Mouse (Mus musculus) heart, postnatal 14 days (tissue): ENCODE data around the gene Smdt1. TPM values are rescaled to one million over a fixed set of nuclear protein-coding genes. Genes with fewer than 3 reads are reported as not detected.

ENCODE experiments used
- microRNA-seq, 2 experiments: library from miRNA; unstranded; fragments of <30 nt; microRNA quantifications; one replicate each; pipeline ENCODE4 v1.2.0; 2021 to 2022
- total RNA-seq, 2 experiments: library from RNA; stranded (reverse); gene quantifications; 2 replicates each; pipeline ENCODE4 v1.2.3; 2021

Smdt1 gene
- total RNA-seq, 2 experiments from 2014 or later: 197 to 205 TPM

Small RNAs within 50 kb of the gene (microRNA-seq; reads per million reads assigned to microRNA genes)
- 0 reads per million in 2 experiments for gene Mir7684

Other genes with a start within 250 kb of the Smdt1 start
- 1 to 10 TPM; 4.8 to 5.8 TPM for gene Ccdc134, start 211.0 kb upstream of the Smdt1 start, total RNA-seq
- gene Srebf2, start 191.8 kb upstream of the Smdt1 start, total RNA-seq: 10 to 100 TPM; 18.7 to 22.6 TPM
- under 1 TPM; 0.14 to 0.34 TPM for gene Shisa8, start 126.1 kb upstream of the Smdt1 start, total RNA-seq
- gene Tnfrsf13c, start 114.6 kb upstream of the Smdt1 start, total RNA-seq: under 1 TPM; 0.24 TPM
- gene Cenpm, start 94.2 kb upstream of the Smdt1 start, total RNA-seq: 1 to 10 TPM; 1.9 to 3.2 TPM
- not detected for gene 1500009C09Rik, start 86.6 kb upstream of the Smdt1 start, total RNA-seq
- gene Sept3, start 64.1 kb upstream of the Smdt1 start, total RNA-seq: under 1 TPM; 0.17 to 0.24 TPM
- gene Wbp2nl, start 40.0 kb upstream of the Smdt1 start, total RNA-seq: not detected
- gene Naga, start within 50 bp of the Smdt1 start, total RNA-seq: 10 to 100 TPM; 28.9 to 33.4 TPM
- gene Pheta2, start within 50 bp of the Smdt1 start, total RNA-seq: 1 to 10 TPM; 2.0 to 2.3 TPM
- gene Ndufa6, start 15.4 kb downstream of the Smdt1 start, total RNA-seq: 100 to 1,000 TPM; 577 to 610 TPM
- gene Cyp2d22, start 41.3 kb downstream of the Smdt1 start, total RNA-seq: 10 to 100 TPM; 21.9 to 25.7 TPM
- not detected for gene Cyp2d11, start 55.1 kb downstream of the Smdt1 start, total RNA-seq
- gene Cyp2d10, start 68.2 kb downstream of the Smdt1 start, total RNA-seq: under 1 TPM in 1 of 2 experiments, not detected in 1; 0.43 TPM
- gene Cyp2d9, start 94.5 kb downstream of the Smdt1 start, total RNA-seq: not detected
- not detected for gene Cyp2d12, start 216.1 kb downstream of the Smdt1 start, total RNA-seq